Mouse (Mus musculus): Measurements from ENCODE around the gene Selenbp2. TPM values are rescaled to one million over a fixed set of nuclear protein-coding genes. Genes with fewer than 3 reads are reported as not detected.
"Not testable (repeated sequence)": the region's sequence is repeated elsewhere in the genome, so short reads cannot be mapped to it uniquely, and the experiment has no call there.

The Selenbp2 gene
- 1.2 and 1.7 TPM in 2 replicates for polyA plus RNA-seq (2012; rRNA removed)
- polyA plus RNA-seq (2014; fragmentation: Nextera tagmentation; extraction: Ambion mirVana) = 0.47 and 0.57 TPM in 2 replicates

DNA sequence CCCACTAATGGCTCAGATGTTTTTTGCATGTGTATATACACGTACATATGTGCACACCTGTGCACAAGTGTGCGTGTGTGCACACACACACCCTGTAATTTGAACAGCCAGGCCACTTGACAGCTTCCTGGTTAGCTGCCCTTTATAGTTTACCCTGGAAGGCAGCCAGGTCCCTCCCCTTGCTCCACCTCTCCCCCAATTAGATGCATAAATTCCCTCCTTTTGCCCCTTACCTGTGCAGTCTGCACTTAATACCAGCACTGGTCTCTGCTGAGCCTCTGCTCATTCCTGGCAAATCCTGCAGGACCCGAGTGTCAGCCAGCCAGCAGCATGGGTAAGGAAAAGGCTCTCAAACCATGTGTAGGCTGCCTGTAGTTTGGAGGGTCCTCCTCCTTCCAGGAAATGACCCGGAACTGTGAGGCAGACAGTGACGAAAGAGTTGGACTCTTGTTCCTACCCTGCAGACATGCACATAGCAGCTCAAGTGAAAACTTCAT is at the start of gene Selenbp2:
TSS of gene Selenbp2 (plus strand) at position 228 of the 497 bp plus-strand sequence.
- DNase-seq (ENCODE audit: low spot score) (no peak), ATAC-seq (ENCODE audit: low FRiP score, low read depth) (no peak)
- no peak for TF ChIP-seq POLR2A (IDR thresholded peaks at IDR 0.05; ENCODE audit: borderline replicate concordance, extremely low read depth, insufficient read depth, insufficient read length)
- Histone ChIP-seq H3K27me3 (ENCODE audit: control insufficient read depth, insufficient read depth, low read length) (no peaks in the 10 kb centered on the region), H3K9me3 (ENCODE audit: control insufficient read depth, low read length) (no peaks in the 10 kb centered on the region), H3K9ac (ENCODE audit: low read depth, low read length, severe bottlenecking) (no peak within 1 kb of the TSS), H3K4me1 (ENCODE audit: control insufficient read depth, insufficient read depth, low read length) (0 out of 2 replicates have a peak, but pooled peaks cover 5% of the 10 kb centered on the region), H3K36me3 (ENCODE audit: control insufficient read depth, insufficient read depth, low read length) (no peaks in the 10 kb centered on the region), H3K4me3 (replicated peaks; ENCODE audit: low read length) (no peak within 1 kb of the TSS), H3K4me2 (replicated peaks; ENCODE audit: low read depth, low read length, severe bottlenecking) (no peak within 1 kb of the TSS), H3K27ac (replicated peaks; ENCODE audit: low read depth, low read length) (no peak within 1 kb of the TSS)
- 27% methylated on average over 5 of the region's 5 CpGs for WGBS

DNA sequence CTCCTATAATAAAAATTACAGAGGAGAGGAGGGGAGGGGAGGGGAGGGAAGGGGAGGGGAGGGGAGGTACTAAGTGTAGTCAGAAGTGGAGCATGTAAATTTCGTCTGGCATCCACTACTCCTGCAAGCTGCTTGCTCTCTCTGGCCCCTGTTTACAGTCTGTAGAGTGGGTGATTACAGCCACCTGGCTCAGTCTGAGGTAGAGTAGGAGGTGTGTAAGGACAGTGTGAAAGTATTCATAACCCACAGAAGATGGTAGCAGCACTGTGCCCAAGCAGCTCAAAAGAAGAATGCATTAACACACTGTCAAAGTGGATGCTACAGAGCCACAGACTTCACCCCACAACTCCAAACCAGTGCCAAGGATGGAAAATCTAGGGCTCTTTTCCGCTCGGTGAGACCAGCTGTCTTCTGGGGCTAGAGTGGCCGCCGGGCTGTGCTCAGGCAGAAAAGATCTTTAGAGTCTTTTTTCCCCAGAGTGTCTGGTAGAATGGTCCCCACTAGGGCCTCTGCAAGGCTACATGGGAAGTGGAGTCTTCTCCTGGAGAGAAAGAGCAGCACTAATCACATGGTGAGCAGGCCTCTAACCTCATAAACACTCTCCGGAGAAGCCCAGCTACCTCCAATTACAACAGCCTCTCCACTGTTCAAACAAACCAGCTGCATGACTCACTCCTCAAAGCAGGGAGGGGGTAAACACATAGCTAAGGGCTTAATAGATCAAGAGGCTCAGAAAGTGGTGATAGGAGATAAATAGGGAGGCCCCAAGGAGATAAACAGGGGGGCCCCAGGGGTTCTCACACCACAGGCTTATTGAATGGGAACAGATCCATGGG is 44.4 kb upstream of the Selenbp2 start:
- DNase-seq (ENCODE audit: low spot score) (peak; percentile 34), ATAC-seq (ENCODE audit: low FRiP score, low read depth) (peak; percentile 81)

DNA sequence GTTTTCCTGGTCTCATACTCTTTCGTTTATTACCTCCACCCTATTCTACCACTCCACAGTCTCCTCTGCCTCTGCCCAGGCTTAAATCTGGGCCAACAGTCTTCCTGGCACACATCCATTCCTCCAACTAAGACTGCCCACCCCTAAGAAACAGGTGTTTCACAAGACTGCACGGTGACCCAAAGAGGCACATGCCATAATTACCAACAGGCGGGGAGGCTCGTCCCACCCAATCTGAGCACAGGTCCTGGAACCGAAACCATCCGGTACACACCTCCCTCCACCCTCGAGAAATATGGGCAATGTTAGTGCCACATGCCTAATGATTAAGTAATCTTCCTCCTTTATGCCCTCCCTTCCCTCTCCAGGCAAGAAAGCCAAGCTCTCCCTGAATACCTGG is 42.9 kb upstream of the Selenbp2 start:
- 44% methylated on average over 7 of the region's 7 CpGs for WGBS
- peaks cover 10% of the 10 kb centered on the region for H3K4me1 ChIP-seq (ENCODE audit: control insufficient read depth, insufficient read depth, low read length)
- no peaks in the 10 kb centered on the region for H3K36me3 ChIP-seq (ENCODE audit: control insufficient read depth, insufficient read depth, low read length)
- H3K27me3 ChIP-seq (ENCODE audit: control insufficient read depth, insufficient read depth, low read length) = no peaks in the 10 kb centered on the region
- no peak overlapping the region for H3K4me3 ChIP-seq (replicated peaks; ENCODE audit: low read length)
- H3K4me2 ChIP-seq (replicated peaks; ENCODE audit: low read depth, low read length, severe bottlenecking) = no peak overlapping the region
- ATAC-seq (ENCODE audit: low FRiP score, low read depth) = no peak
- no peak overlapping the region for H3K27ac ChIP-seq (replicated peaks; ENCODE audit: low read depth, low read length)
- no peak for TF ChIP-seq POLR2A (IDR thresholded peaks at IDR 0.05; ENCODE audit: borderline replicate concordance, extremely low read depth, insufficient read depth, insufficient read length)
- no peaks in the 10 kb centered on the region for H3K9me3 ChIP-seq (ENCODE audit: control insufficient read depth, low read length)
- no peak overlapping the region for H3K9ac ChIP-seq (ENCODE audit: low read depth, low read length, severe bottlenecking)
- DNase-seq (ENCODE audit: low spot score) = no peak

More for the DNA sequence above, 44.4 kb upstream of the Selenbp2 start:
- Histone ChIP-seq H3K36me3 (ENCODE audit: control insufficient read depth, insufficient read depth, low read length) (no peaks in the 10 kb centered on the region), H3K27ac (replicated peaks; ENCODE audit: low read depth, low read length) (peak overlapping the region; percentile 39; the same call in 1 of the 2 replicates), H3K9ac (ENCODE audit: low read depth, low read length, severe bottlenecking) (no peak overlapping the region), H3K9me3 (ENCODE audit: control insufficient read depth, low read length) (no peaks in the 10 kb centered on the region), H3K4me2 (replicated peaks; ENCODE audit: low read depth, low read length, severe bottlenecking) (no peak overlapping the region), H3K27me3 (ENCODE audit: control insufficient read depth, insufficient read depth, low read length) (no peaks in the 10 kb centered on the region), H3K4me1 (ENCODE audit: control insufficient read depth, insufficient read depth, low read length) (peaks cover 10% of the 10 kb centered on the region), H3K4me3 (replicated peaks; ENCODE audit: low read length) (no peak overlapping the region)
- no peak for TF ChIP-seq POLR2A (IDR thresholded peaks at IDR 0.05; ENCODE audit: borderline replicate concordance, extremely low read depth, insufficient read depth, insufficient read length)
- WGBS = 5% methylated on average over 6 of the region's 6 CpGs

DNA sequence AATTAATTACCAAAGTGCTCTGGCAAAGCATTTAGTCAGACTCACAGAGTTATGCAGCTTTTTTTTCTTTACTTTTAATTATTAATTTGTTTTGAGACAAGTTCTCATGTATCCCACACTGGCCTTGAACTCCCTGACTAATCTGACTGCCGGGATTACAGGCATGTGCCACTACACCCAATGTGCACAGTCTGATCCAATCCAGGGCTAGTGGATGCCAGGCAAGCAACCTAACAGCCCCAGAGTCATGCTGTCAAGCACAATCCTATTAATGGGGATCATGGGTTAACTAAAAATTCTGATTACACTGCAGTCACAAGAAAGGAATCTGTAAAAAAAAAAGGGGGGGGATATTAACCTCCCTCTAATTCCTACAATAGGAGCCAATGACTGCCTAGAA is 39.4 kb upstream of the Selenbp2 start:
- not testable (repeated sequence) for ATAC-seq (ENCODE audit: low FRiP score, low read depth); H3K27ac ChIP-seq (replicated peaks; ENCODE audit: low read depth, low read length); H3K9me3 ChIP-seq (ENCODE audit: control insufficient read depth, low read length); H3K4me3 ChIP-seq (replicated peaks; ENCODE audit: low read length); H3K9ac ChIP-seq (ENCODE audit: low read depth, low read length, severe bottlenecking); DNase-seq (ENCODE audit: low spot score); H3K36me3 ChIP-seq (ENCODE audit: control insufficient read depth, insufficient read depth, low read length); H3K27me3 ChIP-seq (ENCODE audit: control insufficient read depth, insufficient read depth, low read length); H3K4me2 ChIP-seq (replicated peaks; ENCODE audit: low read depth, low read length, severe bottlenecking)
- WGBS = 70% methylated on average over 1 of the region's 1 CpGs
- H3K4me1 ChIP-seq (ENCODE audit: control insufficient read depth, insufficient read depth, low read length) = peaks cover 12% of the 10 kb centered on the region

DNA sequence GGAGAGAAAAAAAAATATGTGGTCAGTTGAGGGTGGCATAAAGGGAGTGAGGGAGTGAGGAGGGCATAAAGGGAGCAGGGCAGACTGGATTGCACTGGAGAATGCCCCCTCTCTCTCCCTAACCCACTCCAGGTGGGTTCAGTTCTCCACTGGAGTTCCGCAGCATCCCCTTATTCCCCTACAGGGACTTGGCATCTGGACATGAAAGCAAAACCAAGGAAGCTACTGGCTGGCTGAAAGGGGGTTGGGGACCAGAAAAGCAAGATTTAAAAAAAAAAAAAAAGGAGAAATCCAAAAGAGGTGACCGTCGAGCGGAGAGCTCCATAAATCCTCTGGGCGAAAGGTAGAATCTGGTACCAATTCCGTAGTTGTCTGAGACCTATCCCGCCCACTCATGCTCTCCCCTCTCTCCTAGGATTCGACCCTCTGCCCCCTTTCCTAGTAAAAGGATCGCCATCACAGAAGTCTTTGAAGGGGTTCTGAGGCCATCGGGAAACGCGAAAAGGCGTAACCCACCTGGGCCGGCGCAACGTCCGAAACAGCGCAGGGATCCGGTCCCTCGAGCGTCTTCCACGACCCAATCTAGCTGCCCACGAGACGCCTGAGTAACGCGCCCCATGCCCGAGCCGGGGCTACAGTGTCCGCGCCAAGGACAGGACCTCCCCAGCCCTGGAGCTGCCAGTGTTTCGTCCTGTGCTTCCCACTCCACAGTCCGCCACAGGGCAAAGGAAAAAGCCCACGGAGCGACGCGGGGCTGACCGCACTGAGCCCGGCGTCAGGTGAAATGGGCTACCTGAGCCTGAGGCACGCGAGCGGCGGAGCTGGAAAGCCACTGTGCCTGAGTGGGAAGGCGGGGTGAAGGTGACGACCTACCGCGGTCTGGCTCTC is 35.3 kb upstream of the Selenbp2 start:
- not testable (repeated sequence) for H3K9me3 ChIP-seq (ENCODE audit: control insufficient read depth, low read length); H3K27ac ChIP-seq (replicated peaks; ENCODE audit: low read depth, low read length); H3K36me3 ChIP-seq (ENCODE audit: control insufficient read depth, insufficient read depth, low read length); H3K4me1 ChIP-seq (ENCODE audit: control insufficient read depth, insufficient read depth, low read length); DNase-seq (ENCODE audit: low spot score); H3K27me3 ChIP-seq (ENCODE audit: control insufficient read depth, insufficient read depth, low read length)
- 1% methylated on average over 21 of the region's 47 CpGs for WGBS
- H3K9ac ChIP-seq (ENCODE audit: low read depth, low read length, severe bottlenecking) = peak overlapping the region; percentile 36
- H3K4me3 ChIP-seq (replicated peaks; ENCODE audit: low read length) = peak overlapping the region; percentile 39
- H3K4me2 ChIP-seq (replicated peaks; ENCODE audit: low read depth, low read length, severe bottlenecking) = peak overlapping the region; percentile 67
- peak; percentile 60 for ATAC-seq (ENCODE audit: low FRiP score, low read depth)

DNA sequence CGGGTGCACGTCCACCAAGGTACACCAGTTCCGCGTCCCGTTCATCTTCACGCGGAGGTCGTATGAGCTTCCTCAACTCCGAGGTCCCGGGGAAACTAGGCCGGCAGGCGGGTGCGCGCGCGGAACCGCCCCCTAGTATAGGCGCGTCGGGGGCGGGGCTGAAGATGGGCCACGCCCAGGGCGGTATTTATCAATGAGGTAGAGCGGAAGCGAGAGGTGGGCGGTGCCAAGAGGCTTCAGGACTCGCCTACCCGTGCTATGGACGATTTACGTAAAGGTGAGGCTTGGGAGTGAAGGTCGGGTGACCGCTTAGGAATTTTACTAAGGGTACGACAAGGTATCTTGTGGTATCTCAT is 34.6 kb upstream of the Selenbp2 start, which contains the start of gene Tuft1:
TSS of gene Tuft1 (minus strand) at position 133 of the 356 bp plus-strand sequence.
- not testable (repeated sequence) for H3K36me3 ChIP-seq (ENCODE audit: control insufficient read depth, insufficient read depth, low read length); H3K27ac ChIP-seq (replicated peaks; ENCODE audit: low read depth, low read length); H3K27me3 ChIP-seq (ENCODE audit: control insufficient read depth, insufficient read depth, low read length); H3K9me3 ChIP-seq (ENCODE audit: control insufficient read depth, low read length); DNase-seq (ENCODE audit: low spot score); H3K4me1 ChIP-seq (ENCODE audit: control insufficient read depth, insufficient read depth, low read length)
- ATAC-seq (ENCODE audit: low FRiP score, low read depth) = peak; percentile 90
- WGBS = 0% methylated on average over 16 of the region's 33 CpGs
- H3K4me3 ChIP-seq (replicated peaks; ENCODE audit: low read length) = peak within 1 kb of the TSS; percentile 39
- H3K9ac ChIP-seq (ENCODE audit: low read depth, low read length, severe bottlenecking) = peak within 1 kb of the TSS; percentile 36
- peak within 1 kb of the TSS; percentile 67 for H3K4me2 ChIP-seq (replicated peaks; ENCODE audit: low read depth, low read length, severe bottlenecking)

DNA sequence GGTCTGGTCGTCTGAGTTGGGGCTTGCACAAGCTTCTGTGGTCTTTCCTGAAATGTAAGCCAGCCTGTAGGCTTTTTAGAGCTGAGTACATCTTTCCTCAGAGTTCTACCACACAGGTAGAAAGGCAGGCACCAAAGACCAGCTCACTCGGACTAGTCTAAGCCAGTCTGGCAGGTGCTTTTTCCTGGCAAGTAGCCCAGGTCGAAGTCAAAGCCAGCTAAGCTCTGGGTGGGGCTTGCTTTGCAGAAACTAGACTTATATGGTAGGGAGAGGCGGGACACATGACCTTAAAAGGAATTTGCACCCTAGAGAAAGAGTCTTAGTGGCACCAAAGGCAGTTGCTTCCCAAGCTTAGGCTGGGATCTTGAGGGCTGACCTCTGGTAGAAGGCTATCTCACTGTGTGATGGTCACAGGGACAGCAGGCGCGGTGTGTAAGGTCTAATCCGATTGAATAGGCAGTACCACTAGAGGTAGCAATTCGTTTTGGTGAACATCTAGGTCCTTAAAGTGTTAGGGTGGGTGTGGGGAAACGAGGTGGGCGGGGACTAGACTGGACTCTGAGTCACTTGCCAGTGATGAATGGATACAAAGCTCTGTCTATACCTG is 34.1 kb upstream of the Selenbp2 start:
- not testable (repeated sequence) for H3K9ac ChIP-seq (ENCODE audit: low read depth, low read length, severe bottlenecking); H3K9me3 ChIP-seq (ENCODE audit: control insufficient read depth, low read length); H3K27ac ChIP-seq (replicated peaks; ENCODE audit: low read depth, low read length); H3K36me3 ChIP-seq (ENCODE audit: control insufficient read depth, insufficient read depth, low read length); H3K4me3 ChIP-seq (replicated peaks; ENCODE audit: low read length); H3K27me3 ChIP-seq (ENCODE audit: control insufficient read depth, insufficient read depth, low read length); H3K4me1 ChIP-seq (ENCODE audit: control insufficient read depth, insufficient read depth, low read length); DNase-seq (ENCODE audit: low spot score)
- H3K4me2 ChIP-seq (replicated peaks; ENCODE audit: low read depth, low read length, severe bottlenecking) = peak overlapping the region; percentile 15; the same call in 1 of the 2 replicates
- WGBS = 37% methylated on average over 8 of the region's 10 CpGs
- ATAC-seq (ENCODE audit: low FRiP score, low read depth) = peak; percentile 67

Data from limb, embryonic 14.5 days (tissue).